Mouse (Mus musculus) thymus, adult 2 months (tissue): ENCODE results near the gene Ghr. TPM values are rescaled to one million over a fixed set of nuclear protein-coding genes. Genes with fewer than 3 reads are reported as not detected.

ENCODE experiments used
- DNase-seq: peaks from one replicate; pipeline ENCODE4 v3.0.0; 2021
- H3K27ac ChIP-seq: fragments of 200-500 bp; 2 replicates; pipeline ENCODE4 v1.5.1; 2012; ENCODE audit warnings: low read length, control low read depth; ENCODE audit not compliant: control insufficient read depth, insufficient read depth
- H3K27me3 ChIP-seq: fragments of 200-500 bp; 2 replicates; pipeline ENCODE4 v1.6.1; 2012; ENCODE audit warnings: mild to moderate bottlenecking, low read length, moderate library complexity, mixed read lengths; ENCODE audit not compliant: control insufficient read depth, insufficient read depth
- H3K36me3 ChIP-seq: fragments of 200-500 bp; 2 replicates; pipeline ENCODE4 v1.6.1; 2012; ENCODE audit warnings: mild to moderate bottlenecking, low read length, moderate library complexity; ENCODE audit not compliant: control insufficient read depth, insufficient read depth
- H3K4me1 ChIP-seq: fragments of 200-500 bp; replicated peaks from 2 replicates; pipeline ENCODE4 v1.6.1; 2012; ENCODE audit warnings: low read length; ENCODE audit not compliant: control insufficient read depth, insufficient read depth
- H3K4me3 ChIP-seq: fragments of 200-500 bp; 2 replicates; pipeline ENCODE4 v1.5.1; 2012; ENCODE audit warnings: mild to moderate bottlenecking, low read length, control low read depth, moderate library complexity; ENCODE audit not compliant: control insufficient read depth, insufficient read depth
- CTCF ChIP-seq: fragments of 200-500 bp; IDR thresholded peaks from 2 replicates; pipeline ENCODE4 v1.5.1; 2012; ENCODE audit warnings: mild to moderate bottlenecking, control low read depth, low read length, moderate library complexity, borderline replicate concordance; ENCODE audit not compliant: control insufficient read depth, poor library complexity, insufficient read depth; ENCODE audit errors: extremely low read depth
- POLR2A ChIP-seq: fragments of 200-500 bp; IDR thresholded peaks from 2 replicates; pipeline ENCODE4 v1.6.1; 2012; ENCODE audit warnings: mild to moderate bottlenecking, low read length, control low read depth, moderate library complexity; ENCODE audit not compliant: control insufficient read depth, poor library complexity, insufficient read depth; ENCODE audit errors: extremely low read depth
- WGBS: fragments of 180-500 bp; shearing (Covaris S2); methylation state at CpG from one replicate; pipeline ENCODE4 v1.1.7; 2018; 5-methylcytosine and 5-hydroxymethylcytosine counted together
- polyA plus RNA-seq: library from polyadenylated mRNA; depleted of rRNA; stranded (reverse); fragments of >200 nt; gene quantifications from 2 replicates; pipeline ENCODE4 v1.2.3, GENCODE M21; 2012

Gene Ghr
- polyA plus RNA-seq, 1 experiment = 7.3 TPM

DNA sequence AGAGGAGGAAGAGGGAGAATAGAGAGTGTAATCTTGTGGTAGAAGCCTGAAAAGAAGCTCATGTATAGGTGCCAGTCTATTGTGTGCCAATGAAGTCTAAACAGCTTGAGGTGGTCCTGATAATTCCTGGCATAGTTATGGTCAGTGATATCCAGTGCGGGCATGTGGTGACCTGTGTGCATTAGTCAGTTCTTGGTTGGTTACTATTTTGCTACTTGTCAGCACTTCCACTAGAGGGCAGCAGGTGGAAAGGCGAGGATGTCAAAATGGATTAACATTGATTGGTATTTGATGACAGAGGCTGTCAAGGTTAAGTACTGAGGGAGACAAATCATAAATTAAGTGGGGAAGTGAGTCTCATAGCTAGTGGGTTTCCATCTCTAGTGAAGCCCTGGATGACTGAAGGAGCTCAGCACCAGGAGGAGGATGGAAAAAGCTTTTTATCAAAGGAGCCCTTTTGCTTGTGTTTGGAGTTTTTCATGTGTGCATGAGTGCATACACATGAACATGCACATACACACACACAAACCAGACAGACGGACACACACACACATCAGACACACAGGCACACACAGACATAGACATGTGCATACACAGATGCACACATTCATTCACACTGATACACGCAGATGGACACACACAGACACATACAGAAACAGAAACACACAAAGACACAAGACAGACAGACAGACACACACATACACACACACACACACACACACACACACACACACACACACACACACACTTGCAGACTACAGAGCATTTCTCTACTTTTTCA lies 141.6 kb downstream of the Ghr start:
- Histone ChIP-seq H3K27me3 (no peaks in the 10 kb centered on the region), H3K4me3 (no peak overlapping the region), H3K36me3 (no peaks in the 10 kb centered on the region), H3K4me1 (no peaks in the 10 kb centered on the region), H3K27ac (no peak overlapping the region)
- TF ChIP-seq POLR2A = no peak
- no peak for TF ChIP-seq CTCF
- DNase-seq = peak; percentile 6
- 60% methylated on average over 4 of the region's 4 CpGs for WGBS

DNA sequence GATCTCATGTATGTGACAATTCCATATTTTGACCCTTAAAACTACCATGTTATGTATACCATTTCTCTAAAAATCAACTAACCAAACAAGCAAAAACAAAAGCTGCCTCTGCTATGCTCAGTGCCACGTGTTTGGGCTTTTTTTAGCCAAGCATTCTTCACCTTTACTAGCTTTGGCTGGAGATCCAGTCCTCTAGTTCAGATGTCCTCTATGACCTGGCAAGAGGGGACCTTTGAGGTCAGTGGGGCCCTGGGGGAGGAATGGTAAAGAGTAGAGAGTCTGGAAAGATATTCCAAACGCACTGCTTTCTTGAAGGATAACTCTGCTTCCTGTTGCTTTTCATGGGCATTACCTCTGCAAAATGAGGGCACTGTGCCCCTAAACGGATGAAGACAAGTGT lies 145.9 kb downstream of the Ghr start:
- TF ChIP-seq CTCF = no peak
- TF ChIP-seq POLR2A = no peak
- no peak overlapping the region for H3K4me3 ChIP-seq
- H3K4me1 ChIP-seq = no peaks in the 10 kb centered on the region
- H3K36me3 ChIP-seq = no peaks in the 10 kb centered on the region
- no peak for DNase-seq
- no peaks in the 10 kb centered on the region for H3K27me3 ChIP-seq
- H3K27ac ChIP-seq = no peak overlapping the region
- 78% methylated on average over 3 of the region's 3 CpGs for WGBS

DNA sequence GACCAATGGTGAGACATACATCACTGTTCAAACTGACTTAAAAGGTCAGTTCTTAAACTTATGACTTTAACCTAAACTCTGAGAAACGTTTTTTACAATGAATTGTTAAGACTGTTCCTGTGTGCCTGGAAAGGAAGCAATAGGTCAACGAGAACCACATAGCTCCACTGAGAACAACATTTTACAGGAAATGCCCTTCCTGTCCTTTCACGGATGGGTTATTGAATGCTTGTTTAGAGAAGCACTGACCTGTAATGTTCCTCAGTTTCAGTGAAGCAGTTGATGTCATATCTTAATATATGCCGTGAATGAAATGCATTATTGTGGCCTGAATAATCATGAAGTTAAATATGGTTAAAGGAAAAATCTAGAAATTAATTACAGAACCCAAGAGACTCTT lies 147.7 kb downstream of the Ghr start:
- no peak overlapping the region for H3K27ac ChIP-seq
- no peak for DNase-seq
- 5% methylated on average over 4 of the region's 4 CpGs for WGBS
- no peaks in the 10 kb centered on the region for H3K36me3 ChIP-seq
- no peaks in the 10 kb centered on the region for H3K27me3 ChIP-seq
- no peak overlapping the region for H3K4me3 ChIP-seq
- H3K4me1 ChIP-seq = no peaks in the 10 kb centered on the region
- no peak for TF ChIP-seq CTCF
- TF ChIP-seq POLR2A = no peak

- Histone ChIP-seq H3K27ac (no peak overlapping the region), H3K36me3 (no peaks in the 10 kb centered on the region), H3K4me3 (no peak overlapping the region), H3K27me3 (no peaks in the 10 kb centered on the region), H3K4me1 (no peaks in the 10 kb centered on the region)
- 96% methylated on average over 3 of the region's 3 CpGs for WGBS
- no peak for DNase-seq
- no peak for TF ChIP-seq CTCF
- no peak for TF ChIP-seq POLR2A
Measured at GRCm38 (mm10) chr15:3434461-3434860, 148.8 kb downstream of the Ghr start.

GRCm38 (mm10) chr15:3433281-3433680 lies 150.0 kb downstream of the Ghr start:
- TF ChIP-seq POLR2A (no peak), CTCF (no peak)
- WGBS = 37% methylated on average over 7 of the region's 7 CpGs
- Histone ChIP-seq H3K4me1 (no peaks in the 10 kb centered on the region), H3K36me3 (no peaks in the 10 kb centered on the region), H3K27ac (no peak overlapping the region), H3K27me3 (no peaks in the 10 kb centered on the region), H3K4me3 (no peak overlapping the region)
- DNase-seq = no peak

- 83% methylated on average over 1 of the region's 1 CpGs for WGBS
- H3K36me3 ChIP-seq = no peaks in the 10 kb centered on the region
Measured at GRCm38 (mm10) chr15:3432823-3433222, 150.5 kb downstream of the Ghr start.

GRCm38 (mm10) chr15:3429417-3429816 lies 153.9 kb downstream of the Ghr start:
- H3K27ac ChIP-seq = no peak overlapping the region
- H3K27me3 ChIP-seq = no peaks in the 10 kb centered on the region
- TF ChIP-seq CTCF (no peak), POLR2A (no peak)
- H3K4me3 ChIP-seq = no peak overlapping the region
- no peaks in the 10 kb centered on the region for H3K4me1 ChIP-seq
- H3K36me3 ChIP-seq = no peaks in the 10 kb centered on the region
- no peak for DNase-seq

More at GRCm38 (mm10) chr15:3432823-3433222, 150.5 kb downstream of the Ghr start:
- no peaks in the 10 kb centered on the region for H3K27me3 ChIP-seq
- no peak for DNase-seq
- H3K4me1 ChIP-seq = no peaks in the 10 kb centered on the region
- H3K4me3 ChIP-seq = no peak overlapping the region
- H3K27ac ChIP-seq = no peak overlapping the region
- TF ChIP-seq CTCF (no peak), POLR2A (no peak)
